Mouse (Mus musculus) stomach, postnatal 0 days (tissue): ENCODE results near the gene Otogl.

ENCODE experiments used
- CTCF ChIP-seq: IDR thresholded peaks from 2 replicates; pipeline ENCODE4 v1.5.1; 2016; ENCODE audit warnings: antibody characterized with exemption, low read depth, mild to moderate bottlenecking, moderate library complexity
- EP300 ChIP-seq: optimal IDR thresholded peaks from 2 replicates; pipeline ENCODE3; 2016; ENCODE audit warnings: antibody characterized with exemption

DNA sequence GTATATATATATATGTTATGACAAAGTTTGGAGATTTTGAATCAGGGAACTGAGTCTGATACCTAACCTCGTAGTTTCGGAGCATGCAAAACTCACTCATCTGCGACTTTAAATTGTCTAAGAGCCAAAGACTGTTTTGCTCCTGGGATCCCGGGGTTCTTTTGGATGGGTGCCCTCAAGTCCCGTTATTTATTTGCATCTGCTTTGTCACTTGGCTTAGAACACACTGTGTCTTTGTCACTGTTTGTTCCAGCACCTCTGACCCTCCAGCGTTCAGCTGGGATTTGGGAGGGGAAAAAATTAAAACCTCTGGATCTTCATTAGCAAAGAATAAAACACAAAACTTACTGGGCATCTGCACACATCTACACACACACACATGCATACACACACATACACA, 42.5 kb upstream of the Otogl start:
- TF ChIP-seq CTCF (no peak), EP300 (no peak)
